Mouse (Mus musculus): Measurements from ENCODE around the gene Myo5a. TPM values are rescaled to one million over a fixed set of nuclear protein-coding genes. Genes with fewer than 3 reads are reported as not detected.
A peak's percentile ranks its signal among the peaks of the same experiment; 100 is the strongest.

Myo5a gene
- total RNA-seq, 4 experiments from 2014 or later: 10.6 to 14.9 (median 13.0) TPM

DNA sequence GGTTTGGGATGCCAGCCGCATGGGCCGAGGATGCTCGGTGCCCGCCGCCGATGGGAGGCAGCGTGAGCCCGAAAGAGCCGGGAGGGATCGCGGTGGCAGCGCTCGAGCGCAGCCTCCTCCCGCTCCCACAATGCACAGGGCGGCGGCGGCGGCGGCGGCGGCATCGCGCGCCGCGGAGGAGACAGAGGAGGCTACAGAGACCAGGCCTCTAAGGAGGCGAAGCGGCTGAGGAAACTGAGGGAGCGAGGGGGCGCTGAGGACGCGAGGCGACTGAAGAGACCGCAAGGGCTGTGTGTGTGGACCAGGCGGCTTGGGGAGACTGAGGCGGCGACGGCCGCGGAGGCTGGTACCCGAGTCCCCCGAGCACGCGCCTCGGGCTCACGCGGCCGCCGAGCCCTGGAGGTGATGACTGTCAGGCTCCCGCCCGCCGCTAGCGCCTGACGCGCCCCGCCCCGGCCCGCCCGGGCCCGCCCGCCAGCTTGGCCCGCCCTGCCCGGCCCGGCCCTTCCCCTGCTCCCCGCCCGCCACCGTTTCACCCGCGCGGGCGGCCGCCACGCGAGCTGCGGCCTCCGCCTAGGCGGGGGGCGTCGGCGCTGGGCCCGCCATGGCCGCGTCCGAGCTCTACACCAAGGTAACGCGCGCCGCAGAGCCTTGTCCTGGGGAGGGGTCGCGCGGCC, 352 bp downstream of the Myo5a start:
- DNase-seq (ENCODE audit: low spot score in 2 of 2): peak; percentile 48 to 58

DNA sequence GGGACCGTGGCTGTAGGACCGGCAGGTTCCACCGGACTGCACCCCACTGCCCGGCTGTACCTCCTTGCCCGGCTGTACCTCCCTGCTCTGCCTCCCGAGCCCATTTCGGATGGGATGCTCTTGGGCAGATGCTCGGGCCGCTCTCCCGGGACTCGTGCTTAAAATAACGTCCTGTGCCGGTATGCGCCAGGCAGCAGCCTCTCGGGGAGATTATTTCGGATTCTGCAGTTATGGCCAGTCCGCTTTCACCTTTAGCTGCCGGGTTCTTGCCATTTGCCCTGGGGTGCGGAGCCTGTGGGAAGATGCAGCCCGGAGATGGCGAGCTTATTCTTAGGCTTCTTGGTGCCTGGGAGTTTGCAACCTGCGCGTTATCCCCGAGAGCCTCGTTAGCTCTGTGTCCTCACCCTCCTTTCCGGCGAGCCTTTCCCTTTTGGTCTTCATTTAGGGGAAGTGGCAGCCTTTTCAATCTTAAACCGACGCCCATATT, 934 bp downstream of the Myo5a start:
- DNase-seq (ENCODE audit: low spot score in 2 of 2): peak; percentile 8 to 12

GRCm38 (mm10) chr9:75072361-75072760, 1.5 kb downstream of the Myo5a start:
- no peak for DNase-seq (ENCODE audit: low spot score in 2 of 2)

DNA sequence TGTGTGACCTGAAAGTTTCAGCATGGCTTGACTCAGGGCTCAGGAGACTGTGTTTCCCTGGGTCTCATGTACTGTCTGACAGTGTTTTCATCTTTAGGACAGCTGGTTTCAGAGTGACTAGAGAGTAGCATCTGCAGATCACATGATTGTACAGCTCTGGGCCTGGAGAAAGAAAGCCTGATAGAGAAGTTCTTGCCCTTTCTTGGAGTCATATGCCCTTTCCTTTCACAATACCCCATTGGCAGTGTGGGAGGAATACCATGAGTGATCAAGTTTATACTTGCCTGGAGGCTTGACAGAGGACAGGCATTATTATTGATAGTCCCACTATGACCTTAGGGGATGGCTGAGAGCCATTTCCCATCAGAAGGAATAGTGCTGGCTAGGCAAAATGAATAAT, 6.4 kb downstream of the Myo5a start:
- no peak for DNase-seq (ENCODE audit: low spot score in 2 of 2)

DNA sequence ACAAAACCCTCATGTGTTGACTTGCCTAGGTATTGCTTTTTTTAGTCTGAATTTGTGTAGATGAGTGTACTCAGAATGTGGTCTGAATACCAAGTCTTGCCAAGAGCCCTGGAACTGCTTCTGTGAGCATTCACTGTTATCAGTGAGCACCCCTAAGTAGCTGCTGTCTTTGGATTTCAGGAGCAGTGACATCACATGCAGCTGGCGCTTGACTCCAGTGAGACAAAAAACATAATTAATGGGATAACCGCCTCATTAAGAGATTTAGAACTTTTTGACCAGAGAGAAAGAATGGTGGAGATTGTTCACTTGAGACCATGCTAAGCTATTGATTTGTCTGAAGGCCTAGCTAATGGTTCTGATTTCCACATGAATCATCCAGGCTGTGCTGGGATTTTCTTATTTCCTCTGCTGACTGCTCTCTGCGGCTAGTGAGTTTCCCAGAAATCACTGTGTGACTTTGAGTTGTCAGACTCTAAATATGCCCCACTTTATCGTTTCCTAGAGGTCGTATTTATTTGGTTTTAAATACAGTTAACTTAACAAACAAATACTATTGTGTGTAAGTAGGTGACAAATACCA, 14.5 kb downstream of the Myo5a start:
- DNase-seq (ENCODE audit: low spot score in 2 of 2): no peak

GRCm38 (mm10) chr9:75087823-75088222, 17.0 kb downstream of the Myo5a start:
- peak in 1 of 2 experiments; percentile 20 for DNase-seq (ENCODE audit: low spot score in 2 of 2)

DNA sequence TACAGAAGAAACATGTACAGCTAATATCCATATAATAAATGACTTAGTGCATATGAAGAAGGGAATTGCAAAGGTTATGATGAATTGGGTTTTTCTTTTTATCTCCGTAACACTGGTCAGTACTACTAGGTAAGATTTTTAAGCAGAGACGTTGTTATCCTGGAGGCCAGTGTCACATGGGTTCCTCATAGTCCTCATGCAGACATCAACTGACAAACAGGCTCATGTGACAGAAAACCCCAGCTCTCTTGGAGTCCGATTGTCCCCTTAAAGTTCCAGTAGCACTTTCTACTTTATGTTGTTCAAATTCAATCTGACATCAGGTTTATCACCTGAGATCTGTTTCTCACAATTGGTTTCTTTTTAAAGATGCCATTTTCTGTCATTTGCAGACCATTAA, 18.5 kb downstream of the Myo5a start:
- no peak for DNase-seq (ENCODE audit: low spot score in 2 of 2)

- DNase-seq (ENCODE audit: low spot score in 2 of 2): no peak
Observed at GRCm38 (mm10) chr9:75092134-75092533, 21.3 kb downstream of the Myo5a start.

DNA sequence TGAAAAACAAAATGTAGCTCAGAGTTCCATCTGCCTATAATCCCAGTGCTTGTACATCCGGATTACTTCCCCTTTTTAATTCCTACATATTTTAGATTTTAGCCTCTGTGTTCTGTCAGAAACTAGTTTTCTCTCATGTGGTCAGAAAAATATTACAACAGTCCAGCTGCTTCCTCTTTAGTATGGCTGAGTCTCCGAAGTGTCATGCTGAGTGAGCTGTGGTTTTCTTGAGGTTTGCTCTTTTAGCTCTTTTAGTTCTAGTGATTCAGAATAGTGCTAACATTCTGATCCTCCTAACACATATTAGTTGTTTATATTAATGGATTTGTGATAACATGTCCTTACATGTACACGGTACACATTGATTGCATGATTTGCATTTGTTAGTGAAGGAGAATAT, 23.9 kb downstream of the Myo5a start:
- no peak for DNase-seq (ENCODE audit: low spot score in 2 of 2)

GRCm38 (mm10) chr9:75098937-75099336, 28.1 kb downstream of the Myo5a start:
- DNase-seq (ENCODE audit: low spot score in 2 of 2): no peak

- no peak for DNase-seq (ENCODE audit: low spot score in 2 of 2)
Observed at GRCm38 (mm10) chr9:75100157-75100781, 29.5 kb downstream of the Myo5a start.

GRCm38 (mm10) chr9:75102131-75102530, 31.3 kb downstream of the Myo5a start:
- no peak for DNase-seq (ENCODE audit: low spot score in 2 of 2)

DNA sequence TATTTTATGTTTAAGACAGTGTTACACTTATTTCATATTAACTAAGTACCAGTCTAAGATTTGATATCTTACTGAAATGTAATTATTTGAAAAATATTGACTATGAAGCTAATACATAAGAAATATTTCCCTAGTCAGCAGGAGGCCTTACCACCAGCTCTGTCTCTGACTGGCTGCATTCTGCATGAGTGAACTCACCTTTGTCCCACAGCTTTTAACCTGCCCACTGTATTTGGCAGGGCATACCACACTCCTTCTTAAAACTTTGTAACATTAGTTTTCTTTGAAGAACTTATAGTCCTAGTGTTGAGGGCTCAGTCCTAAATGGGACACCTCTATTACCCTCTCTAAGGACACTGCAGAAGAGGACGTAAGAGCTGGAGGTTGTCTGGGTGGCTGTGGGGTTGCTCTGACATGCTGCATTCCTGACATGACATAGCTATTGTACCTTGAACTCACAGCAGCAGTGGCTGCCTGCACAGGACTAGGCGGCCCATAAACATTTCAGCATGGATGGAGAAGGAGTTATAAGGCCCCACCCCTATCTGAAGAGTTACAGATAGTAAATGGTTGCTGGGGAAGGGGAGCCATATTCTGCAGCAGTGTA, 45.9 kb downstream of the Myo5a start:
- no peak for DNase-seq (ENCODE audit: low spot score in 2 of 2)

DNA sequence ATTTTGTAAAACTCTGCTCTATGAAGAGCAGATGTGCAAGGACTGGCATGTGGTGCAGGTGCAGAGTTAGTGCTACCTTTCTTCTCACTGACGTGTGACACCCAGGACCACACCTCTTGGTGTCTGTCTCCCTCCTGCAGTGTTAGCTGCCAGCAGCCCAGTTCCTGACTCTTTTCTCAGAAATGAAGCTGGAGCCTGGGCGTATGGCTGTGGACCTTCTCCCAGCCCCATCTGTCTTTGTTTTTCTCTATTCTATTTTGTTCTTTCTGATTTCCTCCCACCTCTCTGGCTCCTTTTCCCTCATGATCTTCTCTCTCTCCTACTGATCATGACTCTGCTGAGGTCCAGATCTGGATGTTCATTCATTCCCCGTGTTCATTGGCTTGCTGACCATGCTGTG, 50.3 kb downstream of the Myo5a start:
- no peak for DNase-seq (ENCODE audit: low spot score in 2 of 2)

- peak in 1 of 2 experiments; percentile 3 for DNase-seq (ENCODE audit: low spot score in 2 of 2)
Observed at GRCm38 (mm10) chr9:75124201-75124721, 53.4 kb downstream of the Myo5a start.

DNA sequence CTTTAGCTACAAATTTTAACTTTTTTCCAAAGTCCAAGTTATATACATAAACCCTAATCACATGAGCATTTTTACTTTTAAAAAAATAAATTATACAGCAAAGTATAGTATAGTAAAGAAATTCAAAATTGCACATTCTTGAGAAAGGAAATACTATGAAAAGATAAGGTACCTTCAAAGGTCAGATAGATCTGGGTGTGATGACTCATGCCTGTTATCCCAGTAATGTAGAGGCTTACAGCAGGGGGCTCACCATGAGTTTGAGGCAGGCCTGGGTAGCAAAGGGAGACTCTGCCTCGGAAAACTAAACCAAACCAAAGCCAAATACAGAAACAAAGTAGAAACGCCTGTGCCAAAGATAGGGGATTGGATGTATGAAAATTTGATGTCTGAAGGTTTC, 59.7 kb downstream of the Myo5a start:
- DNase-seq (ENCODE audit: low spot score in 2 of 2): no peak

DNA sequence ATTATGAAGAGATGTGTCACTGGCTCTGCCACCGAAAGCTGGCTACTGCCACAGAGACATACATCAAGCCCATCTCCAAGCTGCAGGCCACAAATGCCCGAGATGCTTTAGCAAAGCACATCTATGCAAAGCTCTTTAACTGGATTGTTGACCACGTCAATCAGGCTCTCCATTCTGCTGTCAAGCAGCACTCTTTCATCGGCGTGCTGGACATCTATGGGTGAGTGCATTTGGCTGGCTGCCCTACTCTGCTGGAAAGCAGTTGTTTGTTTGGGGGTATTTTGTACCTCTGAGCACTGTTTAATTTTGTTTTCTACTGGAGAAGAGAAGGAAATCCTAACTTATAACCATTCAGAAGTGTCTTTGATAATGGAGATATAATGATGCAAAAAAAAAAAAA, 76.1 kb downstream of the Myo5a start:
- no peak for DNase-seq (ENCODE audit: low spot score in 2 of 2)

DNA sequence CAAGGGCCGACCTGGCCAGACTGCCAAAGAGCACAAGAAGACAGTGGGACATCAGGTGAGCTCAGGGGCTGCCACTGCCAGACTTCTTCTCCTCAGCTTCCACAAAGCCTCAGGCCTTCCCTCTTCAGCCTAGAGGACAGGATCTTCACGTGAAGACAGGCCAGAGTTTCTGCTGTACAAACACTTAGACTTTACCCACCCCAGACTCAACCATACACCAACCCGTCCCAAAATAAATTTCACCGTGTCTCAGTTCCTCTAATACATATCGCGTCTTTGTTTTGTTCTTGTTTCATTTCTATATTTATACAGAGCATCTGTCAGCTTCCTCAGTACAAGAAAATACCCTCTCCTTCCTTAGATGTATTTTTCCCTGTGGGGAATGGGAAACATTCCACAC, 89.7 kb downstream of the Myo5a start:
- no peak for DNase-seq (ENCODE audit: low spot score in 2 of 2)

GRCm38 (mm10) chr9:75163650-75164049, 92.8 kb downstream of the Myo5a start:
- peak in 1 of 2 experiments; percentile 36 for DNase-seq (ENCODE audit: low spot score in 2 of 2)

- DNase-seq (ENCODE audit: low spot score in 2 of 2): no peak
Observed at GRCm38 (mm10) chr9:75171721-75172120, 100.9 kb downstream of the Myo5a start.

GRCm38 (mm10) chr9:75187646-75188260, 116.9 kb downstream of the Myo5a start:
- DNase-seq (ENCODE audit: low spot score in 2 of 2): no peak

DNA sequence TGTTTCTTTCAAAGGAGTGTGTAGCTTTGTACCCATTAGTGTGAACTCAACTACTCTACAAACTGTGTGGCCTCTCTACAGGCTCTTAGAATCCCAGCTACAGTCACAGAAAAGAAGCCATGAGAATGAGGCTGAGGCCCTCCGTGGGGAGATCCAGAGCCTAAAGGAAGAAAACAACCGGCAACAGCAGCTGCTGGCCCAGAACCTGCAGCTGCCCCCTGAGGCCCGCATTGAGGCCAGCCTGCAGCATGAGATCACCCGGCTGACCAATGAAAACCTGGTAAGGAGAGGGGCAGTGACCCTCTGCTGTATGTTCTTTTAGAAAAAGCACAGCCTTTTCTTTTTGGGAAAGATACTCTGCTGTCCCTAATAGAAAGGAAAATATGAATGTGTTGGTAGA, 123.0 kb downstream of the Myo5a start:
- DNase-seq (ENCODE audit: low spot score in 2 of 2): peak in 1 of 2 experiments; percentile 5

Measured in gastrocnemius, adult 8-10 months (tissue).